Mouse (Mus musculus): ENCODE data around the gene Anxa6.

Anxa6 gene

GRCm38 (mm10) chr11:54929290-54929689, 104.0 kb downstream of the Anxa6 start:
- DNase-seq (ENCODE audit: low spot score in 2 of 2), result no peak
